Mouse (Mus musculus): ENCODE results near the gene Srrm1.
"Not testable (repeated sequence)": the region's sequence is repeated elsewhere in the genome, so short reads cannot be mapped to it uniquely, and the experiment has no call there.

Srrm1 gene

GRCm38 (mm10) chr4:135306533-135306932 lies 46.6 kb downstream of the Srrm1 start:
- DNase-seq (ENCODE audit: extremely low spot score, low read depth, low spot score): no peak

GRCm38 (mm10) chr4:135302261-135302660 lies 50.9 kb downstream of the Srrm1 start:
- DNase-seq (ENCODE audit: extremely low spot score, low read depth, low spot score): no peak

- no peak for DNase-seq (ENCODE audit: extremely low spot score, low read depth, low spot score)
Observed at GRCm38 (mm10) chr4:135301166-135301565, 52.0 kb downstream of the Srrm1 start.

- no peak for DNase-seq (ENCODE audit: extremely low spot score, low read depth, low spot score)
Observed at GRCm38 (mm10) chr4:135300248-135301041, 52.7 kb downstream of the Srrm1 start.

- no peak for DNase-seq (ENCODE audit: extremely low spot score, low read depth, low spot score)
Observed at GRCm38 (mm10) chr4:135298680-135299079, 54.4 kb downstream of the Srrm1 start.

- no peak for DNase-seq (ENCODE audit: extremely low spot score, low read depth, low spot score)
Observed at GRCm38 (mm10) chr4:135297931-135298546, 55.1 kb downstream of the Srrm1 start.

GRCm38 (mm10) chr4:135297146-135297545 lies 56.0 kb downstream of the Srrm1 start:
- no peak for DNase-seq (ENCODE audit: extremely low spot score, low read depth, low spot score)

- no peak for DNase-seq (ENCODE audit: extremely low spot score, low read depth, low spot score)
Observed at GRCm38 (mm10) chr4:135296565-135296964, 56.6 kb downstream of the Srrm1 start.

GRCm38 (mm10) chr4:135293813-135294212 lies 59.3 kb downstream of the Srrm1 start:
- DNase-seq (ENCODE audit: extremely low spot score, low read depth, low spot score): no peak

- no peak for DNase-seq (ENCODE audit: extremely low spot score, low read depth, low spot score)
Observed at GRCm38 (mm10) chr4:135292477-135293089, 60.5 kb downstream of the Srrm1 start.

- no peak for DNase-seq (ENCODE audit: extremely low spot score, low read depth, low spot score)
Observed at GRCm38 (mm10) chr4:135291841-135292240, 61.3 kb downstream of the Srrm1 start.

GRCm38 (mm10) chr4:135291199-135291598 lies 61.9 kb downstream of the Srrm1 start:
- no peak for DNase-seq (ENCODE audit: extremely low spot score, low read depth, low spot score)

- no peak for DNase-seq (ENCODE audit: extremely low spot score, low read depth, low spot score)
Observed at GRCm38 (mm10) chr4:135287975-135288374, 65.1 kb downstream of the Srrm1 start.

- DNase-seq (ENCODE audit: extremely low spot score, low read depth, low spot score): no peak
Observed at GRCm38 (mm10) chr4:135286833-135287395, 66.2 kb downstream of the Srrm1 start.

- no peak for DNase-seq (ENCODE audit: extremely low spot score, low read depth, low spot score)
Observed at GRCm38 (mm10) chr4:135286033-135286622, 67.0 kb downstream of the Srrm1 start.

GRCm38 (mm10) chr4:135285436-135285835 lies 67.7 kb downstream of the Srrm1 start:
- DNase-seq (ENCODE audit: extremely low spot score, low read depth, low spot score): no peak

- no peak for DNase-seq (ENCODE audit: extremely low spot score, low read depth, low spot score)
Observed at GRCm38 (mm10) chr4:135283875-135284274, 69.2 kb downstream of the Srrm1 start.

- no peak for DNase-seq (ENCODE audit: extremely low spot score, low read depth, low spot score)
Observed at GRCm38 (mm10) chr4:135283417-135283816, 69.7 kb downstream of the Srrm1 start.

GRCm38 (mm10) chr4:135282651-135283290 lies 70.3 kb downstream of the Srrm1 start:
- DNase-seq (ENCODE audit: extremely low spot score, low read depth, low spot score): no peak

GRCm38 (mm10) chr4:135280016-135280415 lies 73.1 kb downstream of the Srrm1 start:
- DNase-seq (ENCODE audit: extremely low spot score, low read depth, low spot score): not testable (repeated sequence)

Measured in hindlimb bud, embryonic 11.5 days (tissue).